Mouse (Mus musculus) layer of hippocampus, adult 18-20 months (tissue): ENCODE measurements around the gene Ywhab. TPM values are rescaled to one million over a fixed set of nuclear protein-coding genes. Genes with fewer than 3 reads are reported as not detected.

ENCODE experiments used
- DNase-seq, 2 experiments: peaks; one replicate each; pipeline ENCODE4 v3.0.0; 2022; ENCODE audit warnings: low spot score in 2 of 2
- total RNA-seq, 2 experiments: library from RNA; stranded (reverse); gene quantifications; 2 replicates each; pipeline ENCODE4 v1.2.3; 2021

The Ywhab gene
- total RNA-seq, 2 experiments from 2014 or later = 508 to 533 TPM

DNA sequence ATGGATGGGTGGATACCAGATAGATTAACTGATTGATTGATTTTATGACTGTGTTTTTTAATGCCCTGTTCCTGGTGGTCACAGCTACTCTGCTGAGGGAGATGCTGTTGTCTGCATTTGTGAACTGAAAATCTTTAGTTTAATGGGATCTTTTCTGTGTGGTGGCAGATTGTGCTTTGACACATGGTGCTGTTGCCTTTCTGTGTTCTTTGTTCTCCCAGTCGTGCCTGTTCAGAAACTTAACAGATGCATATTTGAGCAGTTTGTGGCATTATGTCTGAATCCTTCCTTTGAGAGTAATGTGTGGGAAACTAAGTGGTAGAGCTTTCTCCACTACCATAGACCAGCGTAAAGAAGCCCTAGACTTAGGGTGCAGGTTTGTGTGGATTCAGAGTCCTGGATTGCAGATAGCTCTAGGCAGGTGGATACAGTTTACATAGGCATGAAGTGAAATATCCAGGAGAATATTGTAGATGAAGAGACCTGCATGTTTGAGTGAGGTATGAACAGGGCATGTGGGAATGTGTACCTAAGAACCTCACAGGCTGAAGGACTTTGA, 13.3 kb downstream of the Ywhab start:
- DNase-seq = peak; percentile 54 to 75

GRCm38 (mm10) chr2:164009227-164009626, 14.5 kb downstream of the Ywhab start:
- DNase-seq = no peak

DNA sequence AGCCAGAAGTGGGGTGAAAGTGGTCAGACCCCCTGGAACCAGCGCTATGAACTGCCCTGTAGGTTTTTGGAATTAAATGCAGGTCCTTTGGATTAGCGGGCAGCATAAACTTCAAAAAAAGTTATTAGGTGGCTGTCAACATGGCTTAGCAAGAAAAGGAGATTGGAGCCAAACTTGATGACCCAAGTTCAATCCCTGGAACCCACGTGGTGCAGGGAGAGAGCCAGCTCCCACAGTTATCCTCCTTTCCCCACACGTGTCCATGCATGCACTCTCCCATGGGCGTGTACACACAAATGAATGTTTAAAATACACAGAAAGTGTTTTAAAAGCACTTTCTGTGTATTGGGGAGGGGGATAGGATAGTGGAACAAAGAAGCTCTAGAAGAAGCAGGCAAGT, 15.7 kb downstream of the Ywhab start:
- no peak for DNase-seq

DNA sequence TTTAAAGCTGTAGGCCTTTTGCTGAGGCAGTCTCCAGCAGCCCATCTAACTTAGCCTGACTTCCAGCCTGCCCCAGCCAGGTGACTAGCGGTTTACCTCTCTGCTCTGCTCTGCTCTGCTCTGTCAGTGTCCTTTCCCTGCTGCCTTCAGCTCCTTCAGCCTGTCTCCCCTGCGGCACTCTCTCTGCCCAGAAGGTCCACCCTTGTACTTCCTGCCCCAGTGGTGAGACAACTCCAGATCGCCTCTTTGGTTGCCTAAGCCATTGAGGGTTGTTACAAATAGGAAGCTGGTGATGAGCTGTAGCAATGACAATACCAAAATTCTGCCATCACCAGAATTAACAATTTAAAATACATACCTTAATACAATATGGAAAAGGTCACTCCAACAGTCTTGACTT, 16.2 kb downstream of the Ywhab start:
- no peak for DNase-seq

GRCm38 (mm10) chr2:164015304-164015703, 20.5 kb downstream of the Ywhab start:
- no peak for DNase-seq

DNA sequence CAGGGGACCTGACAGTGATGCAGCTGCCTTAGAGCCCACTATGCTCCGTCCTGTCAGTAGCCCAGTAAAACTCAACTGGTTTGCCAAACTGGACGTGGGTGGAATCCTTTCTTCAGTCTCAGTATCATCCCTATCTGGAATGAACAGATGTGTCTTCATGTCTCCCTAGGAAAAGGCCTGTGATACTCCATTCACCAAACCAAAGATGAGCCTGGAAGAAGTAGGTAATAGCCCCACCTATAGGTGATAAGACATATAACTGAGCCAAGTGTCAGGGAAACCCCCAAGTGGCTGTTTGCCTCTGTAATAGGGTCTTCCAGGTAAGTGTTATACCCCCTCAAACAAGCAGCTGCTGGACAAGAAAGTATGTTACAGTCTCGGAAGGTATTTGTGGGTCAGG, 24.1 kb downstream of the Ywhab start:
- DNase-seq = no peak

DNA sequence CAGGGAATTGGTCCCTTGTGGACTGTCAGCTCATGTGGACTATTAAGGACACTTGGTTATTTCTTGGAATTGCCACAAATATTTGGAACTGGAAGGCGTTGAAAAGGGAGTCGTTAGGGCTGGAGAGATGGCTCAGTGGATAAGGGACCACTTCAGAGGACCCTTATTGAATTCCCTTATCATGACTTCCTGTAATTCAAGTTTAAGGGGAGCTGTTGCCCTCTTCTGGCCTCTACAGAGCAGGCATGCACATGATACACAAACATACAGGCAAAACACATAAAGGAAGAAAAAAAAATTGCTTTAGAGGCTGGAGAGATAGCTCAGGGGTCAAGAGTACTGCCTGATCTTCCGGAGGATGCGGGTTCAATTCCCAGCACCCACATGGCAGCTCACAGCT, 25.2 kb downstream of the Ywhab start:
- no peak for DNase-seq

- no peak for DNase-seq
Measured at GRCm38 (mm10) chr2:164022104-164022503, 27.3 kb downstream of the Ywhab start.

DNA sequence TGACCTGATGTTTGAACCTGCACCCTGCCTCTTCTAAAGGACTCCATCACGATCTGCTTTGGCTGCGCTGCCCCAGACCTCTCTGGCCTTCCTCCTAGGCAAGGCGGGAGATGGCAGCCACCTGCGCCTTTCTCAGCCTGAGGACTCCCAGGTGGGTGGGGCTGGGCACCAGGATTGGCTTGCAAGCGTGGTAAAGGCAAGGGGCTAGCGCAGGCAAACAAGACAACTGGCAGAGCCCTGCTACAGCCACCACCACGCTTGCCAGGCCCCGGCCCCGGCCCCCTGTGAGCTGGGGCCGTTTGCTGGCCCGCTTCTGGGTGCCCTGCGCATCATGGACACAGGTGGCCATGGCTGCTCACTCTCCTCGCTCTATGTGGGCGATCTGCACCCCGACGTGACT, 30.4 kb downstream of the Ywhab start, which contains the start of gene Pabpc1l:
Gene Pabpc1l (plus strand): TSS at position 301 of the 400 bp plus-strand sequence.
- DNase-seq = no peak

DNA sequence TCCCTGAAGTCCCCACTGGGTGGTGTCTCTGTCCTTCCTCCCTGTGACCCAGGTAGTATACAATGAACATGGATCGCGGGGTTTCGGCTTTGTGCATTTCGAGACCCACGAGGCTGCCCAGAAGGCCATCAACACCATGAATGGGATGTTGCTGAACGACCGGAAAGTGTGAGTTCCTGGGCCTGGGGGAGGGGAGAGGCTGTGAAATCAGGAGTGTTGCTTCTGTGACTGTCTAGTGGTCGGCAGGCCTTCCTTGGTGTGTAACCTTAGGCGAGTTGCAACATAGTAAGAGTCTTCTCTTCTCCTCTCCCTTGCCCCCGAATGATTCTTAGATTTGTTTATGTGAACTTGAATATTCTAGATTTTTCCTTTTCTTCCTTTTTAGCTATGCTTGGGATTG, 36.4 kb downstream of the Ywhab start:
- no peak for DNase-seq

GRCm38 (mm10) chr2:164032973-164033372, 38.2 kb downstream of the Ywhab start:
- DNase-seq = no peak

GRCm38 (mm10) chr2:164036520-164037019, 41.8 kb downstream of the Ywhab start:
- DNase-seq = no peak

DNA sequence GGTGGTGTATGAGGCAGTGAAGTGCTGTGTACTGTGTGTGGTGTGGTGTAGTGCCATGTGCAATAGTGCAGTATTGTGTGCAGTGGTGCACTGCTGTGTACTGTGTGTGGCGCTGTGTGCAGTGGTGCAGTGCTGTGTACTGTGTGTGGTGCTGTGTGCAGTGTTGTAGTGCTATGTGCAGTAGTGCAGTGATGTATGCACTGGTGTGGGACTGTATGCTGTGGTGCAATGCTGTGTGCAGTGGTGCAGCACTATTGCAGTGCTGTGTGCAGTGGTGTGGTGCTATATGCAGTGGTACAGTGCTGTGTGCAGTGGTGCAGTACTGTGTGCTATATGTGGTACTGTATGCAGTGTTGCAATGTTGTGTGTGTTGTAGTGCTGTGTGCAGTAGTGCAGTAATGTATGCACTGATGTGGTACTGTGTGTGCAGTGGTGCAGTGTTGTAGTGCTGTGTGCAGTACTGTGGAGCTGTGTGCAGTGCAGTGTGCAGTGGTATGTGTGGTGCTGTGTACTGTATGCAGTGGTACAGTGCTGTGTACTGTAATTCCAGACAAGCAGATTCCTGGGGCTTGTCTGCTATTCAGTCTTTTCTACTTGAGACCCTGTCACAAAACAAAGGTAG, 43.8 kb downstream of the Ywhab start:
- DNase-seq = no peak

GRCm38 (mm10) chr2:164040949-164041348, 46.2 kb downstream of the Ywhab start:
- no peak for DNase-seq

DNA sequence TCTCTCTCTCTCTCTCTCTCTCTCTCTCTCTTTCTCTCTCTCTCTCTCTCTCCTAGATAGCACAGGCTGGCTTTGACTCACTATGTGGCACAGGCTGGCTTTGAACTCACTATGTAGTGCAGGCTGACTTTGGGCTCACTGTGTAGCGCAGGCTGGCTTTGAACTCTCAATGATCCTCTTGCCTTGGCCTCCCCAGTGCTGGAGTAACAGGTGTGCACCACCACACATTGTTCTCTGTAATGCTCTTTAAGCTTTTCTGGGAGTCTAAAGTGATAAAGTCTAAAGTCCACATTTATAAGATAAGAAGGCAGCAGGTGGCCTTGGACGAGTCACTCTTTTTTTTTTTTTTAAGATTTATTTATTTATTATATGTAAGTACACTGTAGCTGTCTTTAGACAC, 46.8 kb downstream of the Ywhab start:
- no peak for DNase-seq

- no peak for DNase-seq
Measured at GRCm38 (mm10) chr2:164047197-164047690, 52.5 kb downstream of the Ywhab start.

DNA sequence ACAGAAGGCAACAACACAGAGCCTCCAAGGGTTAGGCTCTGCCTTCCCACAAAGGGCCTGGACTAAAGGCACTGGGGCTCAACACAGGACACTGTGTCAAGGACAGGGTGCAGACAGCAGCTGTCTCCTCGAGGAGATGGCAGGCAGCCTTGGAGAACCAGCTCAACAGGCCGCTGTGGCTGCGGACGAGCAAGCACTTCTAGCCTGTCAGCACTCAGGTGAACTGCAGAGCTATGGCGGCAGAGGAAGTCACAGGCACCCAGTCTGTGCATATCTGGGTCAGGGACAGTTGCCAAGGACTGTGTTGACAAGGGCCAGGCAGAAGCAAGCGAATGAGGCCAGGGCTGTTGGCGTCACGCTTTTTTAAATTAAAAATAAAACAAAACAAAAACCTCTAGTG, 59.0 kb downstream of the Ywhab start:
- DNase-seq = no peak

- no peak for DNase-seq
Measured at GRCm38 (mm10) chr2:164054671-164055070, 59.9 kb downstream of the Ywhab start.

DNA sequence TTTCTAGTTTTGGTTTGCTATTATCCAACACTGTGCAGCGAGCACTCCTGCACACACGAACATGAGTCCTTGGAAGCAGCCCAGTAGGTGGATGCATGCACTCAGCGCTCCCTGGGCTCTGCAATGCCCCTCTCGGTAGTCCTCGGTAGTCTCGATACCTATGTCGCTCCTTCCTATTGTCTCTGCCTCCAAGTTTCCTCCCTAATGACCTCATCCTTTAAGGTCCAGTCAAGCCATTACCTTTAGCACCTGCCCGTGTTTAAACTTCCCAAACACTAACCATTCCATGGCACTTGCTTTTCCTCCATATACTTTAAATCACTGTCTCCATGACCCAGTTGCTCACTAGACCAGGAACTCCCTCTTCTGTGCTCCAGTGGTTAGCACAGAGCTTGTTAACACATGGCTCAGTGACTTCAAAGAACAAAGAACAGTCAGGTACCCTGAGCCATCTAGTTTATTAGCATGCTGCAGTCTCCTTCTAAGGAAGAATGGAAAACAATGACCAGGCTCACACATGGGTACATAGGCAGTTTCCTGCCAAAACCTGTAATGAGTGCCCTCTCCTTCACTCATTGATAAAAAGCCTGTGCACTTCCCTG, 65.0 kb downstream of the Ywhab start:
- DNase-seq = no peak
